Mouse (Mus musculus): ENCODE measurements around the gene Wsb1. TPM values are rescaled to one million over a fixed set of nuclear protein-coding genes. Genes with fewer than 3 reads are reported as not detected.
A peak's percentile ranks its signal among the peaks of the same experiment; 100 is the strongest.

The Wsb1 gene
- polyA plus RNA-seq, 1 experiment: 8.8 TPM

GRCm38 (mm10) chr11:79214015-79214418, 40.5 kb downstream of the Wsb1 start:
- peaks cover 15% of the 10 kb centered on the region; the same call in 1 of the 2 replicates for H3K4me1 ChIP-seq (ENCODE audit: control insufficient read depth, insufficient read depth, insufficient read length, low read length)
- peak overlapping the region; percentile 97 for H3K27ac ChIP-seq (replicated peaks; ENCODE audit: low read depth, low read length)
- no peak overlapping the region for H3K4me3 ChIP-seq (ENCODE audit: insufficient read depth, low read depth, low read length)

GRCm38 (mm10) chr11:79209882-79210471, 44.5 kb downstream of the Wsb1 start:
- Histone ChIP-seq H3K4me1 (ENCODE audit: control insufficient read depth, insufficient read depth, insufficient read length, low read length) (peaks cover 15% of the 10 kb centered on the region; the same call in 1 of the 2 replicates), H3K4me3 (ENCODE audit: insufficient read depth, low read depth, low read length) (no peak overlapping the region), H3K27ac (replicated peaks; ENCODE audit: low read depth, low read length) (no peak overlapping the region)

- Histone ChIP-seq H3K27ac (replicated peaks; ENCODE audit: low read depth, low read length) (no peak overlapping the region), H3K4me1 (ENCODE audit: control insufficient read depth, insufficient read depth, insufficient read length, low read length) (peaks cover 8% of the 10 kb centered on the region; the same call in 1 of the 2 replicates), H3K4me3 (ENCODE audit: insufficient read depth, low read depth, low read length) (no peak overlapping the region)
Observed at GRCm38 (mm10) chr11:79209113-79209512, 45.4 kb downstream of the Wsb1 start.

GRCm38 (mm10) chr11:79208462-79208861, 46.0 kb downstream of the Wsb1 start:
- H3K27ac ChIP-seq (replicated peaks; ENCODE audit: low read depth, low read length): no peak overlapping the region
- peaks cover 4% of the 10 kb centered on the region; the same call in 1 of the 2 replicates for H3K4me1 ChIP-seq (ENCODE audit: control insufficient read depth, insufficient read depth, insufficient read length, low read length)
- H3K4me3 ChIP-seq (ENCODE audit: insufficient read depth, low read depth, low read length): no peak overlapping the region

GRCm38 (mm10) chr11:79207691-79208090, 46.8 kb downstream of the Wsb1 start:
- Histone ChIP-seq H3K4me1 (ENCODE audit: control insufficient read depth, insufficient read depth, insufficient read length, low read length) (peaks cover 2% of the 10 kb centered on the region; the same call in 1 of the 2 replicates), H3K27ac (replicated peaks; ENCODE audit: low read depth, low read length) (no peak overlapping the region), H3K4me3 (ENCODE audit: insufficient read depth, low read depth, low read length) (no peak overlapping the region)

GRCm38 (mm10) chr11:79204444-79204843, 50.0 kb downstream of the Wsb1 start:
- no peak overlapping the region for H3K27ac ChIP-seq (replicated peaks; ENCODE audit: low read depth, low read length)
- peaks cover 8% of the 10 kb centered on the region for H3K4me1 ChIP-seq (ENCODE audit: control insufficient read depth, insufficient read depth, insufficient read length, low read length)
- no peak overlapping the region for H3K4me3 ChIP-seq (ENCODE audit: insufficient read depth, low read depth, low read length)

- Histone ChIP-seq H3K4me1 (ENCODE audit: control insufficient read depth, insufficient read depth, insufficient read length, low read length) (peaks cover 6% of the 10 kb centered on the region), H3K27ac (replicated peaks; ENCODE audit: low read depth, low read length) (no peak overlapping the region), H3K4me3 (ENCODE audit: insufficient read depth, low read depth, low read length) (no peak overlapping the region)
Observed at GRCm38 (mm10) chr11:79200502-79200901, 54.0 kb downstream of the Wsb1 start.

GRCm38 (mm10) chr11:79198562-79198961, 55.9 kb downstream of the Wsb1 start:
- H3K27ac ChIP-seq (replicated peaks; ENCODE audit: low read depth, low read length): no peak overlapping the region
- no peak overlapping the region for H3K4me3 ChIP-seq (ENCODE audit: insufficient read depth, low read depth, low read length)
- peaks cover 6% of the 10 kb centered on the region for H3K4me1 ChIP-seq (ENCODE audit: control insufficient read depth, insufficient read depth, insufficient read length, low read length)

- Histone ChIP-seq H3K27ac (replicated peaks; ENCODE audit: low read depth, low read length) (no peak overlapping the region), H3K4me3 (ENCODE audit: insufficient read depth, low read depth, low read length) (no peak overlapping the region), H3K4me1 (ENCODE audit: control insufficient read depth, insufficient read depth, insufficient read length, low read length) (peaks cover 6% of the 10 kb centered on the region)
Observed at GRCm38 (mm10) chr11:79197846-79198235, 56.6 kb downstream of the Wsb1 start.

GRCm38 (mm10) chr11:79196876-79197845, 57.3 kb downstream of the Wsb1 start:
- Histone ChIP-seq H3K4me1 (ENCODE audit: control insufficient read depth, insufficient read depth, insufficient read length, low read length) (peaks cover 6% of the 10 kb centered on the region), H3K4me3 (ENCODE audit: insufficient read depth, low read depth, low read length) (no peak overlapping the region), H3K27ac (replicated peaks; ENCODE audit: low read depth, low read length) (no peak overlapping the region)

GRCm38 (mm10) chr11:79196196-79196869, 58.1 kb downstream of the Wsb1 start:
- peaks cover 6% of the 10 kb centered on the region for H3K4me1 ChIP-seq (ENCODE audit: control insufficient read depth, insufficient read depth, insufficient read length, low read length)
- H3K4me3 ChIP-seq (ENCODE audit: insufficient read depth, low read depth, low read length): no peak overlapping the region
- H3K27ac ChIP-seq (replicated peaks; ENCODE audit: low read depth, low read length): no peak overlapping the region

- Histone ChIP-seq H3K27ac (replicated peaks; ENCODE audit: low read depth, low read length) (no peak overlapping the region), H3K4me3 (ENCODE audit: insufficient read depth, low read depth, low read length) (no peak overlapping the region), H3K4me1 (ENCODE audit: control insufficient read depth, insufficient read depth, insufficient read length, low read length) (peaks cover 3% of the 10 kb centered on the region)
Observed at GRCm38 (mm10) chr11:79192176-79192575, 62.3 kb downstream of the Wsb1 start.

GRCm38 (mm10) chr11:79191214-79191613, 63.3 kb downstream of the Wsb1 start:
- H3K4me1 ChIP-seq (ENCODE audit: control insufficient read depth, insufficient read depth, insufficient read length, low read length): peaks cover 3% of the 10 kb centered on the region; the same call in 1 of the 2 replicates
- no peak overlapping the region for H3K4me3 ChIP-seq (ENCODE audit: insufficient read depth, low read depth, low read length)
- no peak overlapping the region for H3K27ac ChIP-seq (replicated peaks; ENCODE audit: low read depth, low read length)

GRCm38 (mm10) chr11:79190257-79190656, 64.2 kb downstream of the Wsb1 start:
- Histone ChIP-seq H3K27ac (replicated peaks; ENCODE audit: low read depth, low read length) (no peak overlapping the region), H3K4me1 (ENCODE audit: control insufficient read depth, insufficient read depth, insufficient read length, low read length) (peaks cover 3% of the 10 kb centered on the region; the same call in 1 of the 2 replicates), H3K4me3 (ENCODE audit: insufficient read depth, low read depth, low read length) (no peak overlapping the region)

Data from brown adipose tissue, adult 24 weeks (tissue).